Mouse (Mus musculus): ENCODE measurements around the gene Nat10. TPM values are rescaled to one million over a fixed set of nuclear protein-coding genes. Genes with fewer than 3 reads are reported as not detected.
A peak's percentile ranks its signal among the peaks of the same experiment; 100 is the strongest.

Gene Nat10
- polyA plus RNA-seq (2014; fragmentation: Nextera tagmentation; extraction: Ambion mirVana), result 15.3 and 18.0 TPM in 2 replicates

DNA sequence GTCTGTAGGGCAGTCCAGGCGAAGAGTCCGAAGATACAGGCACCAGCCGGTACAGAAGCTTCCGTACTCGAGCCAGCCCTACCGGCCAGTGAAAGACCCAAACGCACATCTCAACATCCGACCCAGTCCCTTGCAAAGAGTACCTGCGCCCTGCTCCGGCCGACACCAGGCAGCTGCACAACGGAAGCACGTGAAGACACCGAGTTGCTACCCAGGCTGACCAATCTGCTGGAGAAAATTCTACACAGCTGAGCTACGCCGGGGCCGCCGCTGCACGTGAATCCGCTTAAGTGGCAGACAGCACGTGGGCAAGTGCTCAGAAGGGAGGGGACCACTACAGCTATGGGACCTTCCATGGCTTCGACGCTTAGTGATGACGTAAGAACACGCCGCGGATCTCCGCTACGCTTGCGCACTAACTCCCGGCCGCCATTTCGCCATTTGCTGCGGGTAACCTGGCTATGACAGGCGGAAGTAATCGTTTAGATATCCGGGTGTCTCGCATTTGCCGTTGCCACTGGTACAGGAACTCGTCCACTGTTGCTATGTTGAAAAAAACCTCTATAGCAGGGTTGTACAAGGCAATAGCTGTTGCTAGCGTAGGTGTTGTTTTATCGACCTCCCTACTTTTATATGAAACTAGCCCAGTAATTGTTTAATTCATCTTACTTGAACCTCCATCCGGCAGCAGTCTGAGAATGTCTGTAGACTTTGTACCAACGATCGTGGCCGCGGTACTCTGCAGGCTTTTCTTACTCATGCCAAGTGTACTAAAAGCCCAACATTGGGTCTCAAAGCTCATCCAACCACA is at the start of gene Nat10:
Nat10 (minus strand) TSS at position 365 of the 811 bp plus-strand sequence.
- peak within 1 kb of the TSS; percentile 91 for H3K4me2 ChIP-seq
- under 1% methylated on average over 47 of the region's 47 CpGs for WGBS (ENCODE audit: insufficient replicate concordance)
- H3K36me3 ChIP-seq (ENCODE audit: control insufficient read depth, insufficient read depth, low read length), result peaks cover 4% of the 10 kb centered on the region; the same call in 1 of the 2 replicates
- no peaks in the 10 kb centered on the region for H3K27me3 ChIP-seq (ENCODE audit: control insufficient read depth, insufficient read depth, low read length)
- H3K4me3 ChIP-seq (ENCODE audit: low read depth, low read length), result peak within 1 kb of the TSS; percentile 83
- H3K9me3 ChIP-seq (replicated peaks; ENCODE audit: control insufficient read depth, low read length), result no peaks in the 10 kb centered on the region
- ATAC-seq (replicated peaks; ENCODE audit: insufficient number of reproducible peaks, low FRiP score, low TSS enrichment), result peak; percentile 91
- H3K9ac ChIP-seq (ENCODE audit: low read depth, low read length), result peak within 1 kb of the TSS; percentile 77
- H3K4me1 ChIP-seq (ENCODE audit: control insufficient read depth, insufficient read depth, low read length), result 0 out of 2 replicates have a peak, but pooled peaks cover 3% of the 10 kb centered on the region
- H3K27ac ChIP-seq (ENCODE audit: low read depth, low read length), result peak within 1 kb of the TSS; percentile 86

- 77% methylated on average over 6 of the region's 6 CpGs for WGBS (ENCODE audit: insufficient replicate concordance)
- H3K27me3 ChIP-seq (ENCODE audit: control insufficient read depth, insufficient read depth, low read length), result no peaks in the 10 kb centered on the region
Observed at GRCm38 (mm10) chr2:103810412-103810811, 49.3 kb upstream of the Nat10 start.

GRCm38 (mm10) chr2:103808466-103808865 is 47.4 kb upstream of the Nat10 start:
- Histone ChIP-seq H3K4me1 (ENCODE audit: control insufficient read depth, insufficient read depth, low read length) (no peaks in the 10 kb centered on the region; the same call in 1 of the 2 replicates), H3K9ac (ENCODE audit: low read depth, low read length) (no peak overlapping the region), H3K9me3 (replicated peaks; ENCODE audit: control insufficient read depth, low read length) (no peaks in the 10 kb centered on the region), H3K4me3 (ENCODE audit: low read depth, low read length) (no peak overlapping the region), H3K36me3 (ENCODE audit: control insufficient read depth, insufficient read depth, low read length) (no peaks in the 10 kb centered on the region), H3K4me2 (no peak overlapping the region), H3K27ac (ENCODE audit: low read depth, low read length) (no peak overlapping the region), H3K27me3 (ENCODE audit: control insufficient read depth, insufficient read depth, low read length) (no peaks in the 10 kb centered on the region)
- ATAC-seq (replicated peaks; ENCODE audit: insufficient number of reproducible peaks, low FRiP score, low TSS enrichment), result no peak

More at GRCm38 (mm10) chr2:103810412-103810811, 49.3 kb upstream of the Nat10 start:
- H3K4me2 ChIP-seq, result no peak overlapping the region
- H3K36me3 ChIP-seq (ENCODE audit: control insufficient read depth, insufficient read depth, low read length), result no peaks in the 10 kb centered on the region
- no peak overlapping the region for H3K27ac ChIP-seq (ENCODE audit: low read depth, low read length)
- H3K4me3 ChIP-seq (ENCODE audit: low read depth, low read length), result no peak overlapping the region
- H3K4me1 ChIP-seq (ENCODE audit: control insufficient read depth, insufficient read depth, low read length), result no peaks in the 10 kb centered on the region
- no peak overlapping the region for H3K9ac ChIP-seq (ENCODE audit: low read depth, low read length)
- ATAC-seq (replicated peaks; ENCODE audit: insufficient number of reproducible peaks, low FRiP score, low TSS enrichment), result no peak
- H3K9me3 ChIP-seq (replicated peaks; ENCODE audit: control insufficient read depth, low read length), result no peaks in the 10 kb centered on the region

DNA sequence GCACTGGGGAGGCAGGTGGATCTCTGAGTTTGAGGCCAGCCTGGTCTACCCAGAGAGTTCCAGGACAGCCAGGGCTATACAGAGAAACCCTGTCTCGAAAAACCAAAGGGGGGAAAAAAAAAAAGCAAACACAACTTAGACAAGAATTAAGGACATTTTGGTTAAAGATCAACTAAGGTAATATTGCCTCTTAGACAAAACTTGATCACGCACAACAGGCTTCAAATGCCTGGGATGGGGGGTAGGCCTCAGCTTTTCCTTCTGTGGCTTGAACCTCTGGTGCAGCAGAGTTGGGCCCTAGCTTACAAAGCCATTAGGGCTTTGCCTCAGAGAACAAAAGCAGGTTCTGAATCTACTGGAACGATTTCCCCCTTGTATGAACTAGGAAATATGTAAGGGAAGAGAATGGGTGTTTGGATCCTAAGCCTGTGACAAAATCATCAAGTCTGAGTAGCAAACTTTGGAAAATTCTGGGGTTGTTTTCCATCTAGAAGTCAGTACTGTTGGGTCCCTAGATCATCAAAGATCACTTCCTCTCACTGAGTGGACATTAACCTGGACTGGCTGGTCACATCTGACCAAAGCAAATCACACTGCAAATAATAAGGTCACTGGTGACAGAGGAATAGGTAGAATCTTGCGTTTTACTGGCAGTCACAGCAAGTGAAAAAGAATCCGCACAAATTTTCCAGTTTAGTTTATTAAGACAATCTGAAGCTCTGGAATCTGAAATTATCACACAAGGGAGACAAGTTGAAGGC is 42.9 kb upstream of the Nat10 start:
- Histone ChIP-seq H3K27ac (ENCODE audit: low read depth, low read length) (no peak overlapping the region), H3K4me3 (ENCODE audit: low read depth, low read length) (no peak overlapping the region), H3K27me3 (ENCODE audit: control insufficient read depth, insufficient read depth, low read length) (no peaks in the 10 kb centered on the region), H3K9me3 (replicated peaks; ENCODE audit: control insufficient read depth, low read length) (no peaks in the 10 kb centered on the region), H3K4me1 (ENCODE audit: control insufficient read depth, insufficient read depth, low read length) (no peaks in the 10 kb centered on the region; the same call in 1 of the 2 replicates), H3K4me2 (no peak overlapping the region), H3K9ac (ENCODE audit: low read depth, low read length) (no peak overlapping the region), H3K36me3 (ENCODE audit: control insufficient read depth, insufficient read depth, low read length) (no peaks in the 10 kb centered on the region)
- 74% methylated on average over 5 of the region's 5 CpGs for WGBS (ENCODE audit: insufficient replicate concordance)
- ATAC-seq (replicated peaks; ENCODE audit: insufficient number of reproducible peaks, low FRiP score, low TSS enrichment), result no peak

DNA sequence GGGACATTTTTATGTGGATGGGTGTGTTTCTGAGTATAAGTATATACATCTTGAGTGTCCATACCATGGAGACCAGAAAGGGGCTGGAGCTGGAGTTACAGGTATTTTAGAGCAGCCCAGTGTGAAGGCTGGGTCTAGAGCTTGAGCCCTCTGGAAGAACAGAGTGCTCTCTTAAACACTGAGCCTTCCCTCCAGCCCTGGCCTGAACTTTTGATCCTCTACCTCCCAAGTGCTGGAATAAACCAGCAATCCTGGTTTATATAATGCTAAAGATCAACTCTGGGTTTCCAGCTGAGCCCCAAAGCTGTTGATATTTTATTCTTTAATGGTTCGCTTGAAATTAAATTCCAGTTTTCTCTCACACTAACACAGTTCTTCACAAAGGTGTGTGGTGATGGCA is 41.4 kb upstream of the Nat10 start:
- Histone ChIP-seq H3K4me2 (no peak overlapping the region), H3K9me3 (replicated peaks; ENCODE audit: control insufficient read depth, low read length) (no peaks in the 10 kb centered on the region), H3K27me3 (ENCODE audit: control insufficient read depth, insufficient read depth, low read length) (no peaks in the 10 kb centered on the region), H3K36me3 (ENCODE audit: control insufficient read depth, insufficient read depth, low read length) (no peaks in the 10 kb centered on the region), H3K9ac (ENCODE audit: low read depth, low read length) (no peak overlapping the region), H3K27ac (ENCODE audit: low read depth, low read length) (no peak overlapping the region), H3K4me1 (ENCODE audit: control insufficient read depth, insufficient read depth, low read length) (no peaks in the 10 kb centered on the region; the same call in 1 of the 2 replicates), H3K4me3 (ENCODE audit: low read depth, low read length) (no peak overlapping the region)
- WGBS (ENCODE audit: insufficient replicate concordance), result 74% methylated on average over 1 of the region's 1 CpGs
- ATAC-seq (replicated peaks; ENCODE audit: insufficient number of reproducible peaks, low FRiP score, low TSS enrichment), result no peak

DNA sequence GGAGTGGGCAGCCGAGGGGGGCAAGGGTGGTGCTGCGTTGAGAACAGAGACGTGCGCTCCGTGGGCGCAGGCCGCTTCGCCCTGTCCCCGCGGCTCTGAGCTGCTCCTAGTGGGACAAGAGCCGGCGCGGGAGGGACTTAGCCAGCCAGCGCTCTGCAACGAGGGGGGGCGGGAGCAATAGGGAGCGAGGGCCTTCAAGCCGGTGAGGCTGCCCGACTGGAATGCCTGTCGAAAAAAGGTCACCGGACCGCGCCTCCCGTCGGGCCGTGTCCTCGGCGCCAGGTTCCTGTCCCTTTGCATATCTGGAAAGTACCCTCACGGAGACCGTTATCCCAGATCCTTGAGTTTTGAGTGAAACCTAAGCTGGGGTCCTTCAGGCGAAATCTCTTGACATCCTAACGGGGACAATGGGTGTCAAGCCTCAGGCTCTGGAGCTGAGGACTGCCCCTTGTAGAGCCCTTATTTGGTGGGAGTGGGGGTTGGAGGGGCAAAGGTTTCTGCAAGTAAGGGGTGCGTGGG is 36.5 kb upstream of the Nat10 start, which contains the start of gene Caprin1:
Caprin1 (minus strand) TSS at position 159 of the 519 bp plus-strand sequence.
- Histone ChIP-seq H3K27ac (ENCODE audit: low read depth, low read length) (peak within 1 kb of the TSS; percentile 100), H3K9me3 (replicated peaks; ENCODE audit: control insufficient read depth, low read length) (no peaks in the 10 kb centered on the region), H3K9ac (ENCODE audit: low read depth, low read length) (peak within 1 kb of the TSS; percentile 99), H3K36me3 (ENCODE audit: control insufficient read depth, insufficient read depth, low read length) (0 out of 2 replicates have a peak, but pooled peaks cover 8% of the 10 kb centered on the region), H3K4me3 (ENCODE audit: low read depth, low read length) (peak within 1 kb of the TSS; percentile 97), H3K4me2 (peak within 1 kb of the TSS; percentile 72), H3K4me1 (ENCODE audit: control insufficient read depth, insufficient read depth, low read length) (no peaks in the 10 kb centered on the region; the same call in 1 of the 2 replicates), H3K27me3 (ENCODE audit: control insufficient read depth, insufficient read depth, low read length) (no peaks in the 10 kb centered on the region)
- 0% methylated on average over 33 of the region's 33 CpGs for WGBS (ENCODE audit: insufficient replicate concordance)
- peak; percentile 91 for ATAC-seq (replicated peaks; ENCODE audit: insufficient number of reproducible peaks, low FRiP score, low TSS enrichment)

DNA sequence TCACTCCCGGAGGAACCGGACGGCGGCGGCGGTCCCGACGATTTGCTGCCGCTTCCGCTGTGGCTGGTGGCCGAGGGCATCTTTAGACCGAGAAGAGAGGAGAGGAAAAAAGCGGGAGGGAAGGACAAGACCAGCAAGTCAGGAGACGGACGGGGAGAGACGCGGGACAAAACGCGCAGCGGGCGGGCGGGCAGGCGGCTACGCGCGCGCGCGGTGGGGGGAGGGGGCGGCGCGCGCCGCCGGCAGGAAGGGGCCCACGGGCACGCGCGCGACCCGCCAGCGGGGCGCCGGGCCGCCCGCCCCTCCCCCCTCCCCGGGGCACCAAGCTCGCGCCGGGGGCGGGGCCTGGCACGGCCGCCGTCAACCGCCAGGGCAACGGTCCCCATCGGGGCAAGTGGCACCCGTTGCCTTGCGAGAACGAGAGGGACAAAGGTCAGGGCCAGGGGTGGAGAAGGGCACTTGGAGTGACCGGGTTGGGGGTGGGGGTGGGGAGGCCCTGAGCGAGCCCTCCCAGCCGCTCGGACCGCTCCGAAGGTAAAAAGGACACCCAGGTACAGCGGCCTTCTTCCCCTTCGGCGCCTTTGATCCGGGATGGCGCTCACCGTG is 35.9 kb upstream of the Nat10 start:
- peak; percentile 77 for ATAC-seq (replicated peaks; ENCODE audit: insufficient number of reproducible peaks, low FRiP score, low TSS enrichment)
- H3K36me3 ChIP-seq (ENCODE audit: control insufficient read depth, insufficient read depth, low read length), result 0 out of 2 replicates have a peak, but pooled peaks cover 8% of the 10 kb centered on the region
- H3K9ac ChIP-seq (ENCODE audit: low read depth, low read length), result peak overlapping the region; percentile 99
- H3K27ac ChIP-seq (ENCODE audit: low read depth, low read length), result peak overlapping the region; percentile 100
- under 1% methylated on average over 62 of the region's 72 CpGs for WGBS (ENCODE audit: insufficient replicate concordance)
- no peaks in the 10 kb centered on the region for H3K9me3 ChIP-seq (replicated peaks; ENCODE audit: control insufficient read depth, low read length)
- peak overlapping the region; percentile 72 for H3K4me2 ChIP-seq
- no peaks in the 10 kb centered on the region for H3K27me3 ChIP-seq (ENCODE audit: control insufficient read depth, insufficient read depth, low read length)
- H3K4me3 ChIP-seq (ENCODE audit: low read depth, low read length), result peak overlapping the region; percentile 97
- no peaks in the 10 kb centered on the region; the same call in 1 of the 2 replicates for H3K4me1 ChIP-seq (ENCODE audit: control insufficient read depth, insufficient read depth, low read length)
